18 mouse cellular contexts compared by ENCODE assay signal in the genomic region with DNA sequence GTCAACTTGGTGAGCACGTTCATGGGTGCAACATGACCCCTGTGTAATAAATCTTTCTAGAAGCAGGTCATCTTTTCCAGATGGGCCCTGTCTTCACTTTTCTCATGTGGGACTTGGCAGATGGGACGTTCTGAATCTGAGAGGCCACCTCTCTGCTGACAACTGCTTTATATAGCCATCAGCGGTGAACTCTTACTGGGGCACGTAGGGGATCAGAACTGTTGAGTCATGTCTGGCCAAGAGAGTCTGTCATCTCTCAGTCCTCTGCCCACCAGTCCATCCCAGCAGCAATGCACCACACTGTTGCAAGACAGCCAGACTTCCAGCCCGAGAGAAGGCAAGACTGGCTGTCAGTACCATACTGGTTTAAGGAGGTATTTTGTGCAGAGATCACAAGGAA.
DNase-seq lines count a peak whose midpoint lies in the region; ATAC-seq and TF ChIP-seq lines count a peak whose summit lies in the region.
"Had no signal": no experiment of that assay in that cellular context is flagged by ENCODE, and none has a peak within 500 bp of the region (broad histone marks: within the 10 kb centered on the region; RNA-seq: fewer than 3 reads in every experiment).

No protein-coding gene starts in this region.

- WGBS in heart, embryonic 13.5 days: 29% methylated on average over 5 of the region's 5 CpGs
- WGBS in heart, postnatal 0 days: 22% methylated on average over 5 of the region's 5 CpGs

- intact Hi-C loops in gastrocnemius, postnatal 14 days (cut with DNase I; ENCODE audit: low total_unique reads): no loop called here
- intact Hi-C loops in heart, postnatal 25 days (cut with DNase I): no loop called here

- no peak for TF ChIP-seq EP300 in heart, postnatal 0 days (IDR thresholded peaks at IDR 0.05; ENCODE audit: low read depth)

- TF ChIP-seq CTCF in heart, postnatal 0 days (IDR thresholded peaks at IDR 0.05; ENCODE audit: low read depth): no peak

- H3K36me3 ChIP-seq in heart, embryonic 13.5 days: no peaks in the 10 kb centered on the region
- H3K36me3 ChIP-seq in heart, postnatal 0 days (replicated peaks; ENCODE audit: control insufficient read depth, insufficient read depth, low read length): no peaks in the 10 kb centered on the region
- H3K36me3 ChIP-seq: embryonic facial prominence, embryonic 10.5 days; hindbrain, embryonic 13.5 days had no signal

- H3K9me3 ChIP-seq in heart, embryonic 13.5 days: no peaks in the 10 kb centered on the region
- H3K9me3 ChIP-seq in heart, postnatal 0 days (replicated peaks; ENCODE audit: control insufficient read depth, low read length): no peaks in the 10 kb centered on the region
- H3K9me3 ChIP-seq: embryonic facial prominence, embryonic 10.5 days; forebrain, embryonic 13.5 days; hindbrain, embryonic 13.5 days had no signal

- H3K4me2 ChIP-seq in heart, embryonic 13.5 days: peak overlapping the region; percentile 7; the same call in 1 of the 2 replicates
- no peak overlapping the region for H3K4me2 ChIP-seq in heart, postnatal 0 days (ENCODE audit: low read depth, low read length)
- H3K4me2 ChIP-seq: forebrain, embryonic 13.5 days; hindbrain, embryonic 13.5 days had no signal

- peak; percentile 26 for DNase-seq in gastrocnemius, postnatal 25 days
- no peak for DNase-seq in gastrocnemius, postnatal 14 days
- no peak for DNase-seq in heart, postnatal 25 days (ENCODE audit: low spot score)
- DNase-seq in heart, postnatal 0 days (ENCODE audit: low spot score): no peak
- DNase-seq in heart, postnatal 4 days: no peak
- DNase-seq: adrenal gland, adult 8-10 months; adrenal gland, postnatal 36 days; cerebellum, adult 2 months; cerebellum, postnatal 10 days; forebrain, postnatal 0 days; kidney, adult 11 months; kidney, adult 9 months had no signal

- H3K4me1 ChIP-seq in heart, embryonic 13.5 days: peaks cover 25% of the 10 kb centered on the region
- peaks cover 19% of the 10 kb centered on the region for H3K4me1 ChIP-seq in heart, postnatal 0 days (ENCODE audit: control insufficient read depth, insufficient read depth)
- H3K4me1 ChIP-seq: embryonic facial prominence, embryonic 10.5 days; forebrain, embryonic 13.5 days; hindbrain, embryonic 13.5 days had no signal

- no peak overlapping the region for H3K9ac ChIP-seq in heart, embryonic 13.5 days
- no peak overlapping the region for H3K9ac ChIP-seq in heart, postnatal 0 days (replicated peaks; ENCODE audit: low read depth, low read length)
- H3K9ac ChIP-seq: forebrain, embryonic 13.5 days; forebrain, postnatal 0 days; hindbrain, embryonic 13.5 days had no signal

- ATAC-seq in heart, embryonic 13.5 days (ENCODE audit: extremely low read depth, insufficient number of reproducible peaks, low FRiP score, low TSS enrichment): no peak
- peak; percentile 63 for ATAC-seq in heart, postnatal 0 days (ENCODE audit: insufficient read depth, low read depth)
- ATAC-seq: forebrain, embryonic 13.5 days; forebrain, postnatal 0 days; hindbrain, postnatal 0 days had no signal

- no peaks in the 10 kb centered on the region for H3K27me3 ChIP-seq in heart, embryonic 13.5 days (replicated peaks)
- no peaks in the 10 kb centered on the region for H3K27me3 ChIP-seq in heart, postnatal 0 days (ENCODE audit: control insufficient read depth, insufficient read depth, low read length)
- H3K27me3 ChIP-seq: forebrain, embryonic 13.5 days; hindbrain, embryonic 13.5 days had no signal

- peak overlapping the region; percentile 54 for H3K27ac ChIP-seq in heart, embryonic 13.5 days (replicated peaks)
- H3K27ac ChIP-seq in heart, postnatal 0 days (ENCODE audit: low read depth): no peak overlapping the region
- H3K27ac ChIP-seq: embryonic facial prominence, embryonic 10.5 days; forebrain, embryonic 13.5 days; hindbrain, embryonic 13.5 days; hindbrain, postnatal 0 days; kidney, postnatal 0 days had no signal

- no peak overlapping the region for H3K4me3 ChIP-seq in heart, embryonic 13.5 days
- no peak overlapping the region for H3K4me3 ChIP-seq in heart, postnatal 0 days (ENCODE audit: low read depth, low read length)
- H3K4me3 ChIP-seq: embryonic facial prominence, embryonic 10.5 days; forebrain, embryonic 13.5 days; hindbrain, embryonic 13.5 days had no signal
